Mouse (Mus musculus) heart, postnatal 0 days (tissue): ENCODE measurements around the gene Mras. TPM values are rescaled to one million over a fixed set of nuclear protein-coding genes. Genes with fewer than 3 reads are reported as not detected.

Source experiments
- ATAC-seq: fragments of 200-750 bp; cut with Nextera tagmentation; 2 replicates; pipeline ENCODE4 v1.8.0; 2017; ENCODE audit warnings: low read depth, moderate number of reproducible peaks, moderate library complexity; ENCODE audit not compliant: insufficient read depth
- DNase-seq: peaks from one replicate; pipeline ENCODE4 v3.0.0-alpha.2; 2016; ENCODE audit warnings: low spot score
- H3K27ac ChIP-seq: fragments of 300-500 bp; sonication (generic); 2 replicates; pipeline ENCODE4 v1.5.1; 2014; ENCODE audit warnings: low read depth, mild to moderate bottlenecking
- H3K27me3 ChIP-seq: fragments of 300-500 bp; sonication (generic); 2 replicates; pipeline ENCODE4 v1.6.1; 2014; ENCODE audit warnings: low read length, mixed read lengths; ENCODE audit not compliant: control insufficient read depth, insufficient read depth
- H3K36me3 ChIP-seq: fragments of 300-500 bp; sonication (generic); replicated peaks from 2 replicates; pipeline ENCODE4 v1.6.1; 2014; ENCODE audit warnings: low read length, mixed read lengths; ENCODE audit not compliant: control insufficient read depth, insufficient read depth
- H3K4me1 ChIP-seq: fragments of 300-500 bp; sonication (generic); 2 replicates; pipeline ENCODE4 v1.6.1; 2014; ENCODE audit warnings: antibody characterized with exemption; ENCODE audit not compliant: control insufficient read depth, insufficient read depth
- H3K4me2 ChIP-seq: fragments of 300-500 bp; sonication (generic); 2 replicates; pipeline ENCODE4 v1.6.1; 2014; ENCODE audit warnings: low read depth, mild to moderate bottlenecking, low read length, moderate library complexity
- H3K4me3 ChIP-seq: fragments of 300-500 bp; sonication (generic); 2 replicates; pipeline ENCODE4 v1.5.1; 2014; ENCODE audit warnings: low read depth, low read length
- H3K9ac ChIP-seq: fragments of 300-500 bp; sonication (generic); replicated peaks from 2 replicates; pipeline ENCODE4 v1.6.1; 2014; ENCODE audit warnings: low read depth, low read length, mixed read lengths
- H3K9me3 ChIP-seq: fragments of 300-500 bp; sonication (generic); replicated peaks from 2 replicates; pipeline ENCODE4 v1.6.1; 2016; ENCODE audit warnings: low read length; ENCODE audit not compliant: control insufficient read depth
- CTCF ChIP-seq: IDR thresholded peaks from 2 replicates; pipeline ENCODE4 v1.5.1; 2016; ENCODE audit warnings: antibody characterized with exemption, control low read depth, low read depth
- EP300 ChIP-seq: IDR thresholded peaks from 2 replicates; pipeline ENCODE4 v1.6.1; 2016; ENCODE audit warnings: antibody characterized with exemption, low read depth
- WGBS: fragments of 180-500 bp; shearing (Covaris S2); extraction: QIAGEN DNeasy Blood & Tissue Kit; methylation state at CpG from one replicate; pipeline ENCODE4 v1.1.7; 2014; 5-methylcytosine and 5-hydroxymethylcytosine counted together
- polyA plus RNA-seq: library from polyadenylated mRNA; unstranded; fragments of >200 nt; fragmentation: Nextera tagmentation; extraction: Ambion mirVana; gene quantifications from 2 replicates; pipeline ENCODE4 v1.2.1, GENCODE M21; 2015
- total RNA-seq: library from RNA; depleted of rRNA; stranded (reverse); fragments of >200 nt; gene quantifications from 2 replicates; pipeline ENCODE4 v1.2.3, GENCODE M21; 2014; ENCODE audit warnings: low replicate concordance

Mras gene
- total and polyA plus RNA-seq, 2 experiments from 2014 or later, result 13.0 to 15.8 TPM

- Histone ChIP-seq H3K27ac (no peak overlapping the region), H3K36me3 (no peaks in the 10 kb centered on the region), H3K4me2 (no peak overlapping the region), H3K27me3 (peaks cover 10% of the 10 kb centered on the region), H3K9ac (no peak overlapping the region), H3K4me1 (no peaks in the 10 kb centered on the region), H3K9me3 (no peaks in the 10 kb centered on the region), H3K4me3 (no peak overlapping the region)
- 34% methylated on average over 9 of the region's 9 CpGs for WGBS
- no peak for TF ChIP-seq EP300
- peak; percentile 68 for TF ChIP-seq CTCF
- ATAC-seq (no peak), DNase-seq (peak; percentile 43)
These were observed 12.9 kb upstream of the Mras start for GRCm38 (mm10) chr9:99449886-99450647.

- Histone ChIP-seq H3K27me3 (peaks cover 10% of the 10 kb centered on the region), H3K36me3 (no peaks in the 10 kb centered on the region), H3K27ac (no peak overlapping the region), H3K4me3 (no peak overlapping the region), H3K9ac (no peak overlapping the region), H3K4me1 (no peaks in the 10 kb centered on the region), H3K9me3 (no peaks in the 10 kb centered on the region), H3K4me2 (no peak overlapping the region)
- 69% methylated on average over 3 of the region's 3 CpGs for WGBS
- TF ChIP-seq EP300 (no peak), CTCF (no peak)
- DNase-seq (no peak), ATAC-seq (no peak)
These were observed 10.1 kb upstream of the Mras start for GRCm38 (mm10) chr9:99447323-99447722.

GRCm38 (mm10) chr9:99446259-99446658, 9.1 kb upstream of the Mras start:
- Histone ChIP-seq H3K4me2 (no peak overlapping the region), H3K27ac (no peak overlapping the region), H3K9me3 (no peaks in the 10 kb centered on the region), H3K4me3 (no peak overlapping the region), H3K36me3 (no peaks in the 10 kb centered on the region), H3K9ac (no peak overlapping the region), H3K27me3 (peaks cover 2% of the 10 kb centered on the region), H3K4me1 (no peaks in the 10 kb centered on the region)
- no peak for ATAC-seq
- TF ChIP-seq EP300, result no peak
- TF ChIP-seq CTCF, result no peak
- DNase-seq, result no peak

- Histone ChIP-seq H3K9ac (no peak overlapping the region), H3K9me3 (no peaks in the 10 kb centered on the region), H3K4me2 (no peak overlapping the region), H3K36me3 (no peaks in the 10 kb centered on the region), H3K27ac (no peak overlapping the region), H3K4me1 (no peaks in the 10 kb centered on the region), H3K4me3 (no peak overlapping the region), H3K27me3 (no peaks in the 10 kb centered on the region)
- ATAC-seq (no peak; the same call in 1 of the 2 replicates), DNase-seq (peak; percentile 36)
- 40% methylated on average over 8 of the region's 8 CpGs for WGBS
- no peak for TF ChIP-seq EP300
- peak; percentile 45 for TF ChIP-seq CTCF
These were observed 7.5 kb upstream of the Mras start for GRCm38 (mm10) chr9:99444590-99445178.

GRCm38 (mm10) chr9:99441647-99442433, 4.7 kb upstream of the Mras start:
- H3K27me3 ChIP-seq, result peaks cover 11% of the 10 kb centered on the region; the same call in 1 of the 2 replicates
- no peaks in the 10 kb centered on the region for H3K9me3 ChIP-seq
- no peaks in the 10 kb centered on the region for H3K36me3 ChIP-seq
- H3K9ac ChIP-seq, result no peak overlapping the region
- no peak overlapping the region for H3K27ac ChIP-seq
- no peak for TF ChIP-seq CTCF
- TF ChIP-seq EP300, result no peak
- H3K4me1 ChIP-seq, result peaks cover 5% of the 10 kb centered on the region; the same call in 1 of the 2 replicates
- no peak for ATAC-seq
- WGBS, result 83% methylated on average over 4 of the region's 4 CpGs
- no peak overlapping the region for H3K4me2 ChIP-seq
- no peak for DNase-seq
- no peak overlapping the region for H3K4me3 ChIP-seq
